Mouse (Mus musculus) lung, embryonic 15.5 days (tissue): ENCODE measurements around the gene Gm5134. TPM values are rescaled to one million over a fixed set of nuclear protein-coding genes. Genes with fewer than 3 reads are reported as not detected.

Experiments used
- ATAC-seq: fragments of 200-750 bp; cut with Nextera tagmentation; 2 replicates; pipeline ENCODE4 v1.8.0; 2017; ENCODE audit warnings: moderate number of reproducible peaks, borderline replicate concordance; ENCODE audit not compliant: low FRiP score, low TSS enrichment; ENCODE audit errors: extremely low read depth
- H3K27ac ChIP-seq: fragments of 300-500 bp; sonication (generic); 2 replicates; pipeline ENCODE4 v1.5.1; 2015; ENCODE audit warnings: moderate library complexity, mild to moderate bottlenecking, inconsistent platforms
- H3K27me3 ChIP-seq: fragments of 300-500 bp; sonication (generic); 2 replicates; pipeline ENCODE4 v1.6.1; 2015; ENCODE audit warnings: inconsistent platforms
- H3K36me3 ChIP-seq: fragments of 300-500 bp; sonication (generic); 2 replicates; pipeline ENCODE4 v1.6.1; 2015; ENCODE audit warnings: inconsistent platforms
- H3K4me1 ChIP-seq: fragments of 300-500 bp; sonication (generic); 2 replicates; pipeline ENCODE4 v1.6.1; 2015; ENCODE audit warnings: inconsistent platforms
- H3K4me2 ChIP-seq: fragments of 300-500 bp; sonication (generic); 2 replicates; pipeline ENCODE4 v1.6.1; 2015; ENCODE audit warnings: inconsistent platforms, mild to moderate bottlenecking, moderate library complexity
- H3K4me3 ChIP-seq: fragments of 300-500 bp; sonication (generic); 2 replicates; pipeline ENCODE4 v1.5.1; 2015; ENCODE audit warnings: mild to moderate bottlenecking, inconsistent platforms
- H3K9ac ChIP-seq: fragments of 300-500 bp; sonication (generic); 2 replicates; pipeline ENCODE4 v1.6.1; 2015; ENCODE audit warnings: inconsistent platforms
- H3K9me3 ChIP-seq: fragments of 300-500 bp; sonication (generic); 2 replicates; pipeline ENCODE4 v1.6.1; 2016; ENCODE audit warnings: inconsistent platforms
- WGBS: fragments of 180-500 bp; shearing (Covaris S2); methylation state at CpG from one replicate; pipeline ENCODE4 v1.1.7; 2015; 5-methylcytosine and 5-hydroxymethylcytosine counted together
- polyA plus RNA-seq: library from polyadenylated mRNA; unstranded; fragments of >200 nt; fragmentation: Nextera tagmentation; extraction: Ambion mirVana; gene quantifications from 2 replicates; pipeline ENCODE4 v1.2.1, GENCODE M21; 2015

Gene Gm5134
- polyA plus RNA-seq, 1 experiment from 2014 or later = 0.05 TPM

- WGBS = 2% methylated on average over 6 of the region's 6 CpGs
- Histone ChIP-seq H3K27ac (peak overlapping the region; percentile 89), H3K4me3 (peak overlapping the region; percentile 67), H3K27me3 (peaks cover 13% of the 10 kb centered on the region), H3K9ac (0 out of 2 replicates have a peak overlapping the region, but pooled peaks have one; percentile 17), H3K4me2 (peak overlapping the region; percentile 98), H3K9me3 (no peaks in the 10 kb centered on the region), H3K36me3 (peaks cover 24% of the 10 kb centered on the region; the same call in 1 of the 2 replicates), H3K4me1 (peaks cover 35% of the 10 kb centered on the region)
- ATAC-seq = peak; percentile 66
These were observed 24.0 kb upstream of the Gm5134 start for GRCm38 (mm10) chr10:75930304-75930703.

DNA sequence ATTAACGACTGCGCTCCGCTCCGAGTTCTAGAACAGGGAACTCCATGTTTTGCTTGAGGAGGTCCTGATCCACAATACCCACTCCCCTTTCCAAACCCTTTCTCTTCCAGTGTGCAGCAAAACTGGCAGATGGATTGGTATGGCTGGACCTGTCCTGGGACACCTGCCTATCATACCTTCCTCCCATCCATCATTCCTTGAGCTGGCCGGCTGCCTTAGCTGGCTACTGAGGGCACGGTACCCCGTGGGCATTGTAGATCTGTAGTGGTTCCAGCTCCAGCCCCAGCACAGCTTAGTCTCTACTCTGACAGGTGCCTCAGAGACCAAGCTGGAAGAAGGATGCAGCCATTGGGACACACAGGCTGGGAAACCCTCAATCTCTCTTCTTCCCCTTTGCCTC, 23.0 kb upstream of the Gm5134 start:
- 19% methylated on average over 7 of the region's 7 CpGs for WGBS
- peak overlapping the region; percentile 87 for H3K9ac ChIP-seq
- no peak for ATAC-seq
- peaks cover 18% of the 10 kb centered on the region; the same call in 1 of the 2 replicates for H3K36me3 ChIP-seq
- H3K4me2 ChIP-seq = peak overlapping the region; percentile 98
- peak overlapping the region; percentile 67 for H3K4me3 ChIP-seq
- peak overlapping the region; percentile 89 for H3K27ac ChIP-seq
- H3K9me3 ChIP-seq = no peaks in the 10 kb centered on the region
- peaks cover 24% of the 10 kb centered on the region for H3K27me3 ChIP-seq
- H3K4me1 ChIP-seq = peaks cover 44% of the 10 kb centered on the region

GRCm38 (mm10) chr10:75932081-75932678, 22.1 kb upstream of the Gm5134 start:
- peaks cover 32% of the 10 kb centered on the region for H3K27me3 ChIP-seq
- H3K9ac ChIP-seq = peak overlapping the region; percentile 87
- H3K27ac ChIP-seq = peak overlapping the region; percentile 89
- peak overlapping the region; percentile 98 for H3K4me2 ChIP-seq
- ATAC-seq = peak; percentile 55; the same call in 1 of the 2 replicates
- H3K9me3 ChIP-seq = no peaks in the 10 kb centered on the region
- 1% methylated on average over 44 of the region's 44 CpGs for WGBS
- peaks cover 50% of the 10 kb centered on the region for H3K4me1 ChIP-seq
- H3K4me3 ChIP-seq = peak overlapping the region; percentile 67
- peaks cover 10% of the 10 kb centered on the region; the same call in 1 of the 2 replicates for H3K36me3 ChIP-seq

DNA sequence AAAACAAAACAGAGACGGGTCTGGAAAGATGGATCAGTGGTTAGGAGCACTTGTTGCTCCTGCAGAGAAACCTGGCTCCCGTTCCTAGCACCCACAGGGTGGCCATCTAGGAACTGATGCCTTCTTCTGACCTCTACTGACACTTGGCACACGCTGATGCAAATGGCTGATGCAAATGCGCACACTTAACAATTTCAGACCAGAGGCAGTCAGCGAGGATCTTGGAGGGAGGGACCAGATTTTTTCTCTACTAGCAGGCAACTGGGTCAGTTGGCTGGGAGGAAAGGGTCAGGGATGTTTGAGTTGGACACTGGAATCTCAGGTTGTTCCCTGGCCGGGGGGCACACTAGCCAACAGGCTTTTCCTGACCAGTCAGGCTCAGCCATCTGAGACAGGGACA, 21.4 kb upstream of the Gm5134 start, which contains the start of gene Chchd10:
Gene Chchd10, plus strand, starts transcription at position 240 of the 400 bp plus-strand sequence.
- H3K4me1 ChIP-seq = peaks cover 53% of the 10 kb centered on the region

GRCm38 (mm10) chr10:75934991-75935390, 19.3 kb upstream of the Gm5134 start:
- Histone ChIP-seq H3K9ac (no peak overlapping the region), H3K9me3 (no peaks in the 10 kb centered on the region), H3K4me3 (no peak overlapping the region; the same call in 1 of the 2 replicates), H3K27ac (no peak overlapping the region), H3K36me3 (no peaks in the 10 kb centered on the region), H3K4me1 (peaks cover 50% of the 10 kb centered on the region), H3K27me3 (peaks cover 37% of the 10 kb centered on the region), H3K4me2 (peak overlapping the region; percentile 82)
- ATAC-seq = no peak
- WGBS = 29% methylated on average over 1 of the region's 1 CpGs

More for the DNA sequence above, 21.4 kb upstream of the Gm5134 start, which contains the start of gene Chchd10:
- ATAC-seq = no peak
- WGBS = 31% methylated on average over 6 of the region's 6 CpGs
- Histone ChIP-seq H3K36me3 (peaks cover 2% of the 10 kb centered on the region; the same call in 1 of the 2 replicates), H3K9ac (peak within 1 kb of the TSS; percentile 87), H3K9me3 (no peaks in the 10 kb centered on the region), H3K27me3 (peaks cover 37% of the 10 kb centered on the region), H3K4me3 (peak within 1 kb of the TSS; percentile 67), H3K27ac (peak within 1 kb of the TSS; percentile 89), H3K4me2 (peak within 1 kb of the TSS; percentile 98)

- H3K4me2 ChIP-seq = peak within 1 kb of the TSS; percentile 82
- ATAC-seq = peak; percentile 59
- under 1% methylated on average over 51 of the region's 51 CpGs for WGBS
- H3K4me3 ChIP-seq = peak within 1 kb of the TSS; percentile 59
- H3K9me3 ChIP-seq = no peaks in the 10 kb centered on the region
- H3K4me1 ChIP-seq = peaks cover 41% of the 10 kb centered on the region
- no peaks in the 10 kb centered on the region for H3K36me3 ChIP-seq
- H3K9ac ChIP-seq = peak within 1 kb of the TSS; percentile 47
- peaks cover 37% of the 10 kb centered on the region for H3K27me3 ChIP-seq
- H3K27ac ChIP-seq = peak within 1 kb of the TSS; percentile 55
These were observed 18.4 kb upstream of the Gm5134 start, which contains the start of gene Mmp11 for GRCm38 (mm10) chr10:75935680-75936541. TSS of gene Mmp11 (minus strand) at chr10:75936496.

GRCm38 (mm10) chr10:75936909-75937667, 17.2 kb upstream of the Gm5134 start:
- WGBS = 42% methylated on average over 18 of the region's 18 CpGs
- H3K9ac ChIP-seq = no peak overlapping the region
- H3K36me3 ChIP-seq = no peaks in the 10 kb centered on the region
- no peak overlapping the region for H3K4me3 ChIP-seq
- peaks cover 30% of the 10 kb centered on the region for H3K4me1 ChIP-seq
- peak overlapping the region; percentile 82 for H3K4me2 ChIP-seq
- H3K27me3 ChIP-seq = peaks cover 28% of the 10 kb centered on the region
- no peak overlapping the region for H3K27ac ChIP-seq
- no peaks in the 10 kb centered on the region for H3K9me3 ChIP-seq
- no peak for ATAC-seq

- no peak overlapping the region for H3K27ac ChIP-seq
- no peak overlapping the region for H3K4me3 ChIP-seq
- H3K4me2 ChIP-seq = no peak overlapping the region
- H3K9ac ChIP-seq = no peak overlapping the region
- 51% methylated on average over 10 of the region's 10 CpGs for WGBS
- no peaks in the 10 kb centered on the region for H3K9me3 ChIP-seq
- H3K4me1 ChIP-seq = peaks cover 22% of the 10 kb centered on the region
- ATAC-seq = no peak
- no peaks in the 10 kb centered on the region for H3K36me3 ChIP-seq
- peaks cover 28% of the 10 kb centered on the region for H3K27me3 ChIP-seq
These were observed 16.3 kb upstream of the Gm5134 start for GRCm38 (mm10) chr10:75937851-75938643.

DNA sequence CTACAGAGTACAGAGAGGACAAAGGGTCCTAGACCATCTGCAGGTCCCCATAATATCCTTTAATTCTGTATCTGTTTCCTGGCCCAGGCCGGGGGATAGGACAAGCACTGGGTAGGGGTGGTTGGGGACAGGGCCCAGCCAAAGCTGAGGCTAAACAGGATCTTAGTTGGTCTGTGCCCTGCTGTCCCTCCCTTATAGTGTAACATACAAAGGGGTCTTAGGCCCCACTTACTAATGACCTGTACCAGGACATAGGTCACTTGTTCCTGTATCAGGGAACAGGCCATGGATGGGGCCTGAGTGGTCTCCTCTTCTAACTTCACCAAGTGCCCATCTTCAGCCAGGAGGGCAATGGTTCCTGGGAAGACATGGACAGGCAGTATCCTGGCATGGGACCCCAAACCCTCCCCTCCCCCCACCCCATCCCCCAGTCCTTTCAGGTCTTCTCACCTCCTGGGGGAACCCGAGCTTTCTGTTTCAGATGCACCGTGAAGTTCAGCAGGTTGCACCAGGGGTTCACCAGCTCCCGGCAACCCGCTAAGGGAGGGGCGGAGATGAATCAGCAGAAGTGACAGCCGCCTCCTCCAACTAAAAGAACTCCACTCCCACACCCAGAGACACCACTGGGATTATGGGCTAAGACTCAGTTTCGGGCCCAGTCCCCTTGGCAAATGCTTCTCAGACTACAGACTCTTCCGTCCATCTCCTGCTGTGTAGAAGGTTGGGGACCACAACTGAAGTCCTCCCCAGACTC, 14.7 kb upstream of the Gm5134 start:
- WGBS = 58% methylated on average over 9 of the region's 9 CpGs
- H3K27me3 ChIP-seq = peaks cover 27% of the 10 kb centered on the region
- no peak for ATAC-seq
- no peak overlapping the region for H3K4me3 ChIP-seq
- no peaks in the 10 kb centered on the region for H3K9me3 ChIP-seq
- peaks cover 26% of the 10 kb centered on the region for H3K4me1 ChIP-seq
- H3K4me2 ChIP-seq = no peak overlapping the region
- H3K36me3 ChIP-seq = no peaks in the 10 kb centered on the region
- H3K9ac ChIP-seq = no peak overlapping the region
- H3K27ac ChIP-seq = no peak overlapping the region

GRCm38 (mm10) chr10:75940520-75940919, 13.8 kb upstream of the Gm5134 start, which contains the start of gene Gm867:
TSS of gene Gm867 (minus strand) at chr10:75940672.
- WGBS = 73% methylated on average over 5 of the region's 5 CpGs
- Histone ChIP-seq H3K4me2 (no peak within 1 kb of the TSS), H3K27ac (no peak within 1 kb of the TSS), H3K9me3 (no peaks in the 10 kb centered on the region), H3K4me1 (peaks cover 26% of the 10 kb centered on the region), H3K36me3 (no peaks in the 10 kb centered on the region), H3K4me3 (no peak within 1 kb of the TSS), H3K27me3 (peaks cover 21% of the 10 kb centered on the region), H3K9ac (no peak within 1 kb of the TSS)
- ATAC-seq = no peak
